Comparison of ENCODE assay signal across 11 mouse cellular contexts in the genomic region with DNA sequence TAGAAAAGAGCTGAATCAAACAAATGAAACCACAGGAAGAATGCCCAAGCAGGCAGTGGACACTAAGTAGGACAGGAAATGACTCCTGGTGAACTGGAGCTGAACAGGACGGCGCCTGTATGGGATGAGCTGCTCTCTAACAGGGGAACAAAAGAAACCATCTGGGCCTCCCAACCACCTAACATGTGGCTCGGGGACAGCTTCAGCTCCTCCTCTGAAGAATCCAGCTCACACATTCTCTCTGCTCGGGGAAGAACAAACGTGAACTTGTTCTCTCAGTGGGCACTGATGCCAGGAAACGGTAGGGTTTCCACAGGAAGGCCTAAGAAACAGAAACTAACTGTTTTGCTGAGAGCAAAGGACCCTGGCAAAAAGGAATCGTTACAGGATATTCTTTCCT. TPM values are rescaled to one million over a fixed set of nuclear protein-coding genes. Genes with fewer than 3 reads are reported as not detected.
DNase-seq lines count a peak whose midpoint lies in the region; ATAC-seq and TF ChIP-seq lines count a peak whose summit lies in the region.
"Had no signal": no experiment of that assay in that cellular context is flagged by ENCODE, and none has a peak within 500 bp of the region (broad histone marks: within the 10 kb centered on the region; RNA-seq: fewer than 3 reads in every experiment).

No protein-coding gene starts in this region.

- H3K4me1 ChIP-seq in heart, embryonic 10.5 days: peaks cover 5% of the 10 kb centered on the region; the same call in 1 of the 2 replicates
- 0 out of 2 replicates have a peak, but pooled peaks cover 3% of the 10 kb centered on the region for H3K4me1 ChIP-seq in heart, embryonic 11.5 days (ENCODE audit: control insufficient read depth, insufficient read depth, low read length)
- peaks cover 2% of the 10 kb centered on the region; the same call in 1 of the 2 replicates for H3K4me1 ChIP-seq in liver, postnatal 0 days (ENCODE audit: insufficient read depth)
- H3K4me1 ChIP-seq in liver, embryonic 11.5 days (replicated peaks; ENCODE audit: control insufficient read depth, insufficient read depth, low read length): 0 out of 2 replicates have a peak, but pooled peaks cover 4% of the 10 kb centered on the region

- H3K9ac ChIP-seq in heart, embryonic 11.5 days (ENCODE audit: low read depth, low read length): no peak overlapping the region
- no peak overlapping the region for H3K9ac ChIP-seq in liver, postnatal 0 days (replicated peaks)
- no peak overlapping the region for H3K9ac ChIP-seq in liver, embryonic 11.5 days (ENCODE audit: low read depth, low read length)
- H3K9ac ChIP-seq: heart, embryonic 15.5 days had no signal

- no peak for TF ChIP-seq CTCF in liver, postnatal 0 days (IDR thresholded peaks at IDR 0.05; ENCODE audit: low read depth)

- H3K9me3 ChIP-seq in heart, embryonic 10.5 days: no peaks in the 10 kb centered on the region
- H3K9me3 ChIP-seq in heart, embryonic 11.5 days (replicated peaks; ENCODE audit: control insufficient read depth, low read length): no peaks in the 10 kb centered on the region
- H3K9me3 ChIP-seq in liver, postnatal 0 days (ENCODE audit: low read length): no peaks in the 10 kb centered on the region
- no peaks in the 10 kb centered on the region for H3K9me3 ChIP-seq in liver, embryonic 11.5 days (ENCODE audit: control insufficient read depth, low read length)
- H3K9me3 ChIP-seq: G1E; heart, embryonic 15.5 days had no signal

- H3K4me3 ChIP-seq in heart, embryonic 10.5 days: no peak overlapping the region
- H3K4me3 ChIP-seq in heart, embryonic 11.5 days (ENCODE audit: low read depth, low read length): no peak overlapping the region
- no peak overlapping the region for H3K4me3 ChIP-seq in liver, postnatal 0 days (ENCODE audit: low read depth, low read length)
- H3K4me3 ChIP-seq in liver, embryonic 11.5 days (ENCODE audit: low read depth, low read length): no peak overlapping the region
- H3K4me3 ChIP-seq: heart, embryonic 15.5 days had no signal

- DNase-seq in heart, embryonic 10.5 days (ENCODE audit: low spot score): no peak
- no peak for DNase-seq in liver, postnatal 0 days
- no peak for DNase-seq in liver, embryonic 11.5 days (ENCODE audit: low spot score)
- DNase-seq in embryo, embryonic 10.5 days (ENCODE audit: low spot score): peak; percentile 42
- DNase-seq in layer of hippocampus, adult 8-10 months (ENCODE audit: low spot score in 2 of 2): peak; percentile 52 to 58
- no peak for DNase-seq in gastrocnemius, postnatal 25 days
- DNase-seq in kidney, postnatal 10 days: no peak

- H3K4me2 ChIP-seq in heart, embryonic 11.5 days: no peak overlapping the region
- no peak overlapping the region for H3K4me2 ChIP-seq in liver, postnatal 0 days (ENCODE audit: low read depth, low read length)
- no peak overlapping the region for H3K4me2 ChIP-seq in liver, embryonic 11.5 days
- H3K4me2 ChIP-seq: heart, embryonic 15.5 days had no signal

- H3K36me3 ChIP-seq in heart, embryonic 10.5 days: peaks cover 13% of the 10 kb centered on the region
- H3K36me3 ChIP-seq in heart, embryonic 11.5 days (ENCODE audit: control insufficient read depth, insufficient read depth, low read length): 0 out of 2 replicates have a peak, but pooled peaks cover 2% of the 10 kb centered on the region
- H3K36me3 ChIP-seq in liver, postnatal 0 days (replicated peaks; ENCODE audit: insufficient read depth, low read length): no peaks in the 10 kb centered on the region
- no peaks in the 10 kb centered on the region for H3K36me3 ChIP-seq in liver, embryonic 11.5 days (ENCODE audit: control insufficient read depth, insufficient read depth, low read length)

- no peaks in the 10 kb centered on the region for H3K27me3 ChIP-seq in heart, embryonic 10.5 days (ENCODE audit: insufficient read depth, poor library complexity, severe bottlenecking)
- no peaks in the 10 kb centered on the region for H3K27me3 ChIP-seq in heart, embryonic 11.5 days (ENCODE audit: control insufficient read depth, insufficient read depth, low read length)
- no peaks in the 10 kb centered on the region for H3K27me3 ChIP-seq in liver, postnatal 0 days (ENCODE audit: insufficient read depth, low read length)
- H3K27me3 ChIP-seq in liver, embryonic 11.5 days (replicated peaks; ENCODE audit: control insufficient read depth, insufficient read depth, low read length): no peaks in the 10 kb centered on the region
- H3K27me3 ChIP-seq: heart, embryonic 15.5 days had no signal

- no peak for ATAC-seq in heart, embryonic 11.5 days (replicated peaks; ENCODE audit: insufficient number of reproducible peaks, low FRiP score, low TSS enrichment)
- ATAC-seq in liver, postnatal 0 days: no peak
- no peak for ATAC-seq in liver, embryonic 11.5 days (replicated peaks; ENCODE audit: low FRiP score)

- 60% methylated on average over 7 of the region's 7 CpGs for WGBS in heart, embryonic 10.5 days
- 63% methylated on average over 7 of the region's 7 CpGs for WGBS in heart, embryonic 11.5 days (ENCODE audit: insufficient replicate concordance)
- WGBS in liver, postnatal 0 days (ENCODE audit: insufficient replicate concordance): 40% methylated on average over 7 of the region's 7 CpGs
- WGBS in liver, embryonic 11.5 days: 65% methylated on average over 7 of the region's 7 CpGs

- TF ChIP-seq EP300 in liver, postnatal 0 days (IDR thresholded peaks at IDR 0.05; ENCODE audit: low read depth): no peak

- H3K27ac ChIP-seq in heart, embryonic 10.5 days: peak overlapping the region; percentile 59
- no peak overlapping the region for H3K27ac ChIP-seq in heart, embryonic 11.5 days (ENCODE audit: low read depth, low read length)
- peak overlapping the region; percentile 17; the same call in 1 of the 2 replicates for H3K27ac ChIP-seq in liver, postnatal 0 days (ENCODE audit: low read depth)
- no peak overlapping the region for H3K27ac ChIP-seq in liver, embryonic 11.5 days (ENCODE audit: low read depth, low read length)
- H3K27ac ChIP-seq: heart, embryonic 15.5 days had no signal

RNA-seq across cellular contexts. Expression of a gene that starts 5.9 kb away (rescaled TPM):
- polyA plus RNA-seq in heart, embryonic 10.5 days (2016; fragmentation: Nextera tagmentation; extraction: Ambion mirVana): 13.1 and 16.1 TPM in 2 replicates
- 10.5 and 14.9 TPM in 2 replicates for polyA plus RNA-seq in heart, embryonic 11.5 days (2014; fragmentation: Nextera tagmentation; extraction: Ambion mirVana)
- 0.81 and 1.2 TPM in 2 replicates for polyA plus RNA-seq in liver, postnatal 0 days (2015; fragmentation: Nextera tagmentation; extraction: Ambion mirVana)
- 9.5 and 10.1 TPM in 2 replicates for polyA plus RNA-seq in liver, embryonic 11.5 days (2014; fragmentation: Nextera tagmentation; extraction: Ambion mirVana)
- total RNA-seq in layer of hippocampus, adult 8-10 months (2022): 10 to 100 TPM; 24.3 to 25.5 (median 25.1) TPM
- total RNA-seq in gastrocnemius, postnatal 25 days (2021): 1 to 10 TPM; 5.7 to 5.9 TPM

RNA-seq across cellular contexts. Expression of a gene that starts 13.0 kb away (rescaled TPM):
- polyA plus RNA-seq in heart, embryonic 10.5 days (2016; fragmentation: Nextera tagmentation; extraction: Ambion mirVana): 97.3 and 121 TPM in 2 replicates
- 101 and 105 TPM in 2 replicates for polyA plus RNA-seq in heart, embryonic 11.5 days (2014; fragmentation: Nextera tagmentation; extraction: Ambion mirVana)
- 30.0 and 31.3 TPM in 2 replicates for polyA plus RNA-seq in liver, postnatal 0 days (2015; fragmentation: Nextera tagmentation; extraction: Ambion mirVana)
- polyA plus RNA-seq in liver, embryonic 11.5 days (2014; fragmentation: Nextera tagmentation; extraction: Ambion mirVana): 120 and 126 TPM in 2 replicates
- total RNA-seq in layer of hippocampus, adult 8-10 months (2022): 10 to 100 TPM; 18.6 to 22.1 (median 20.0) TPM
- total RNA-seq in gastrocnemius, postnatal 25 days (2021): 1 to 10 TPM; 6.0 to 7.4 TPM

RNA-seq across cellular contexts. Expression of a gene that starts 13.1 kb away (rescaled TPM):
- 31.2 and 33.4 TPM in 2 replicates for polyA plus RNA-seq in heart, embryonic 10.5 days (2016; fragmentation: Nextera tagmentation; extraction: Ambion mirVana)
- polyA plus RNA-seq in heart, embryonic 11.5 days (2014; fragmentation: Nextera tagmentation; extraction: Ambion mirVana): 23.1 and 26.1 TPM in 2 replicates
- 5.5 and 5.7 TPM in 2 replicates for polyA plus RNA-seq in liver, postnatal 0 days (2015; fragmentation: Nextera tagmentation; extraction: Ambion mirVana)
- polyA plus RNA-seq in liver, embryonic 11.5 days (2014; fragmentation: Nextera tagmentation; extraction: Ambion mirVana): 34.2 and 38.3 TPM in 2 replicates
- 1 to 10 TPM; 1.1 to 1.7 (median 1.4) TPM for total RNA-seq in layer of hippocampus, adult 8-10 months (2022)
- total RNA-seq in gastrocnemius, postnatal 25 days (2021): 1 to 10 TPM; 1.2 to 1.6 TPM

RNA-seq across cellular contexts. Expression of a gene that starts 25.5 kb away (rescaled TPM):
- polyA plus RNA-seq in heart, embryonic 10.5 days (2016; fragmentation: Nextera tagmentation; extraction: Ambion mirVana): 0.29 TPM in 1 of 2 replicates, not detected in the other
- 0.21 and 0.42 TPM in 2 replicates for polyA plus RNA-seq in heart, embryonic 11.5 days (2014; fragmentation: Nextera tagmentation; extraction: Ambion mirVana)
- not detected in 2 replicates for polyA plus RNA-seq in liver, postnatal 0 days (2015; fragmentation: Nextera tagmentation; extraction: Ambion mirVana)
- 0.14 TPM in 1 of 2 replicates, not detected in the other for polyA plus RNA-seq in liver, embryonic 11.5 days (2014; fragmentation: Nextera tagmentation; extraction: Ambion mirVana)
- 1 to 10 TPM; 1.7 to 3.3 (median 2.5) TPM for total RNA-seq in layer of hippocampus, adult 8-10 months (2022)
- not detected for total RNA-seq in gastrocnemius, postnatal 25 days (2021)
- polyA plus RNA-seq: G1E; liver, embryonic 16.5 days had no signal

RNA-seq across cellular contexts. Expression of a gene that starts 25.6 kb away (rescaled TPM):
- polyA plus RNA-seq in heart, embryonic 10.5 days (2016; fragmentation: Nextera tagmentation; extraction: Ambion mirVana): not detected in 2 replicates
- not detected in 2 replicates for polyA plus RNA-seq in heart, embryonic 11.5 days (2014; fragmentation: Nextera tagmentation; extraction: Ambion mirVana)
- not detected in 2 replicates for polyA plus RNA-seq in liver, postnatal 0 days (2015; fragmentation: Nextera tagmentation; extraction: Ambion mirVana)
- polyA plus RNA-seq in liver, embryonic 11.5 days (2014; fragmentation: Nextera tagmentation; extraction: Ambion mirVana): not detected in 2 replicates
- total RNA-seq in layer of hippocampus, adult 8-10 months (2022): not detected
- total RNA-seq in gastrocnemius, postnatal 25 days (2021): not detected
- total RNA-seq: G1E had no signal
- polyA plus RNA-seq: G1E; heart, embryonic 15.5 days; liver, embryonic 16.5 days had no signal

Comparison
In these comparisons a context has a peak if more than half of its experiments do, and no peak if none do; other contexts are left out.
1. H3K27ac ChIP-seq: peak in heart, embryonic 10.5 days (single experiment) and liver, postnatal 0 days (single experiment); none in heart, embryonic 11.5 days (single experiment) and liver, embryonic 11.5 days (single experiment).
2. DNase-seq: peak in embryo, embryonic 10.5 days (single experiment) and layer of hippocampus, adult 8-10 months (2 of 2); none in heart, embryonic 10.5 days (single experiment), liver, postnatal 0 days (single experiment), liver, embryonic 11.5 days (single experiment), gastrocnemius, postnatal 25 days (single experiment) and kidney, postnatal 10 days (single experiment).